Mouse (Mus musculus): ENCODE data around the gene Cluap1. TPM values are rescaled to one million over a fixed set of nuclear protein-coding genes. Genes with fewer than 3 reads are reported as not detected.
"Not testable (repeated sequence)": the region's sequence is repeated elsewhere in the genome, so short reads cannot be mapped to it uniquely, and the experiment has no call there.

The Cluap1 gene
- polyA plus RNA-seq, 1 experiment, result 5.4 TPM

DNA sequence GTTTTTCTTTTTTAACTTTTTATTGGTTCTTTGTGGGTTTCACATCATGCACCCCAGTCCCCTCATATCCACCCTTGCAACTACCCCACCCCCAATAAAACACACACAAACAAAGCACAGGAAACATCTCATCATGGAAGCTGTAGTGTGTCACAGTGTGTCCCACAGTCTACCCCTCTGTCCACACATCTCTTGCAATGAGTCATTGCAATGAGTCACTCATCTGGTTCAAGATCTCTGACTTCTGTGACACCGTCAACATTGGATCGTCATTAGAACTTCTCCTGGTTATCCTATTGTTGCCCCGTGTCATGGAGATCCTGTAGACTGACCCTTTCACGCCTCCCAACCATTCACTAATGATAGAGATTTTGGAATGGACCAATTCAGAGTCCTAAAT lies 26.1 kb downstream of the Cluap1 start:
- no peak for DNase-seq (ENCODE audit: low read depth)

DNA sequence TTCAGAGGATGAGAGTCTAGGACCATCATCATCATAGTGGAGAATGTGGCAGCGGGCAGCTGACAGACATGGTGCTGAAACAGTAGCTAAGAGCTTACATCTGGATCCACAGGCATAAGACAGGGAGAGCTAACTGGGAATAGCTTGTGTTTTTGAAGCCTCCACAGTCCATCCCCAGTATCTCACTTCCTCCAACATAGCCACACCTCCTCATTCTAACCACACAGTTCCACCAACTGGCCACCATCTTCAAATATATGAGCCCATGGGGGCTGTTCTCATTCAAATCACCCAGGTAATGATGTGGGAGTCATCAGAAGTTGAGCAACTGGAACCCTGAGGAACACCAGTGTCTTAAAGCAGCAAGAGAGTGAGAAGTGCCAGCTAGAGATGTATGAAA lies 42.5 kb downstream of the Cluap1 start:
- DNase-seq (ENCODE audit: low read depth), result no peak

DNA sequence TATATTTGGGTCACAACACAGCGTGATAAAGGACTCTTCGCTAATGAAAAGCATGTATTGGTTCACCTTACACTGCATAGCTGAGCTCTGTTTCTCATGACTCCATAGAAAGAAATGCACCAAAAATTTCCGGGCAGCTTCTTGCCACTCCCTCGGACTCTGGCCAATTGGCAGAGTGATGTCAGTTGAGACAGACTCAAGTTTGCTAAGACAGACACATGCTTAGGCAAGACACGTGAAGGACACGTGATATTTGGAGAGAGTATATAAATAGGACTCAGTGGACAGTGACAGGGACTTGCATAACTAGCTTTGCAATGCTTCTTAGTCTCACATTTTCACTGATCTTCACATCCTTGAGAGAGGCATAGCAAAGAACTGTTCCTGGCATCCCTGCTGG lies 47.8 kb downstream of the Cluap1 start:
- peak; percentile 84 for DNase-seq (ENCODE audit: low read depth)

DNA sequence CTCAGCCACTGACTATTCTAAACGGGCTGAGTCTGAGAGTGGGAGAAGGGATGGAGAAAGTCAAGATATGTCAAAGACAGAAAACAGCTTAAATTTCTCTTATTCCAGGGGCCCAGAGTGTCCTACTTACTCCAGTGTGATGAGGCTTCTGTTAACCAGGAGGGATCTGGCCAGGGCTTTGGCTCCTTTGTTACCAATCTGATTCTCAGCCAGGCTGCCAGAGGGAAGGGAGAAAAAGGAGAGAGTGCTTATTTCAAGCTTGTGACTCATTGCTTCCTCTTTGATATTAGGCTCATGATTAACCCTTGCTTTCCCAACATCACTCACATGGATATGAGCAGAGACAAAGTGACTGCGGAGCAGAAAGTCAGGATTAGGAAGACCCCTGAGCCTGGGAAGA lies 50.7 kb downstream of the Cluap1 start:
- no peak for DNase-seq (ENCODE audit: low read depth)

DNA sequence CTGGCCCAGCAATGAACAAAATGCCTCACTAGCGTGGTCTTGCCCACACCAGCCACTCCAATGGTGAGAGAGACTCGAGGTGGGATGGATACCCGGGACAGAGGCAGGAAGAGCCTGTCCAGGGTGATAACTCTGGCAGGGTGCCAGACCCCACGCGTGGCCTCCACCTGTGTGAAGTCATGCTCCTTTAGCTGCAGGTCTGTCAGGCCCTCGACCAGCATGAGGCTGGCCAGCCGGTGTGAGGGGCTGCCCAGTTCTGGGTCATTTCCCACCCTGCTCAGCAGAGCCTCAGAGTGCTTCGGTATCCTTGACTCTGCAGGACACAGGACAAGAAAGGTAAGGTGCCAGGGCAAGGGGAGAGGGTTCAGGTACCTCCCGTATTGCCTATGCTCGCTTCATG lies 56.4 kb downstream of the Cluap1 start:
- DNase-seq (ENCODE audit: low read depth), result no peak

DNA sequence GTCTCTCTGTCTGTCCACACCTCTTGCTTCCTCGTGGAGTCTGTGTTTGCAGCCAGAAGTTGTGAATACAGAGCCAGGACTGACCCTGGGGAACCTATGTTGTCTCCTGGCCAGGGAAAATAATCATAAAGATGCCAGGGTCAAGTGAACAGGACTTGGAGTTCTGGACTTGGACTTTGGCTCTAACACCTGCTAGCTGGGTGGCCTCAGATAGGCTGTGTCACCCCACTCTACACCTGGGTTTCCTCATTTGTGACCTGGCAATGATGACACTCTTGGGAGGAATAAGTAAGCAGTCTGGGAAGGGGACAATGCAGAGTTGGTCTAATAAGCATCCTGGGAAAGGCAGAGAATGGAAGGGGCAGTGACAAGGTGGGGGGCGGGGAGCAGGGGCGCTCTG lies 56.9 kb downstream of the Cluap1 start:
- DNase-seq (ENCODE audit: low read depth), result no peak

DNA sequence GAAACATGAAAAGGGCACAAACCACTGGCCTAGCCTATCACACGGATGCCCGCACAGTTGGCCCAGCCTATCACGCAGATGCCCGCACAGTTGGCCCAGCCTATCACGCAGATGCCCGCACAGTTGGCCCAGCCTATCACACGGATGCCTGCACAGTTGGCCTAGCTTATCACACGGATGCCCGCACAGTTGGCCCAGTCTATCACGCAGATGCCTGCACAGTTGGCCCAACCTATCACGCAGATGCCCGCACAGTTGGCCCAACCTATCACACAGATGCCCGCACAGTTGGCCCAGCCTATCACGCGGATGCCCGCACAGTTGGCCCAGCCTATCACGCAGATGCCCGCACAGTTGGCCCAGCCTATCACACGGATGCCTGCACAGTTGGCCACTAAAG lies 65.9 kb downstream of the Cluap1 start:
- not testable (repeated sequence) for DNase-seq (ENCODE audit: low read depth)

DNA sequence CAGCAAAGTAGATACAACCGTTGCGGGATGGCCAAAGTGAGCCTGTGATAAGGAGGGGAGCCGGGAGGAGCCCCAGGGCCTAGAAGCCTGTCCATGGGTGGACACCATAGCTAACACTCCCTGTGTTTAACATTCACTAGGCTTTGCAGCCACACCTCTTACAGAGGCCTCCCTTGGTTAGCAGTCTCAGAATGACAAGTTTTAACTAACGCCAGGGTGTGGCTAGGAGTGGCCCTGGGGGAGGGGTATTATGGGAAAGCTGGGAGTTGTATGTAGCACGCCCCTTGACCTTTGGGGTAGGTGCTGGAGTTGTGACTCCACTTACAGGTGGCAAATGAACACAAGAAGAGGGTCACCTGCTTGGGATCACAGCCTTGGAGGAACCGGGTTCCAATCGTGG lies 67.1 kb downstream of the Cluap1 start:
- DNase-seq (ENCODE audit: low read depth), result no peak

DNA sequence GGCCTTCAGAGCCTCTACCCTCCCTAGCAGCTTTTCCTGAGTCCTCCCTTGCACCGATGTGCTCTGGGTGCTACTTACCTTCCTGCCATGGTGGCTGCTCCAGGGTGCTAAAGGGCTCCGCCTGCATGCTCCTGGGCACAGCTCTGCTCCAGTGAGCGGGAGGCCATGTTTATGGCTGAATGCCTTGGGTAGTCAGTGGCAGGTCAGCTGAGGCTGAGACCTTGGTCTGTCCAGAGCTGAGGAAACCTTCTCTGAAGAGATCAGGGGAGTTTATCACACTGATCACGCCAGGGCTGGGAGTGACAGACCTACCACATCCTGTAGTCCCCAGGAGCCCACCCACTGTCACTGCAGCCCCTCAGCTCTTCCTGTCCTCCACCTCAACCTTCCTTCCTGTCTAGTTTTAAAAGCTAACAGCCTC lies 67.7 kb downstream of the Cluap1 start, which contains the start of gene Nlrc3:
Gene Nlrc3, minus strand, starts transcription at position 382 of the 421 bp plus-strand sequence.
- DNase-seq (ENCODE audit: low read depth), result no peak

DNA sequence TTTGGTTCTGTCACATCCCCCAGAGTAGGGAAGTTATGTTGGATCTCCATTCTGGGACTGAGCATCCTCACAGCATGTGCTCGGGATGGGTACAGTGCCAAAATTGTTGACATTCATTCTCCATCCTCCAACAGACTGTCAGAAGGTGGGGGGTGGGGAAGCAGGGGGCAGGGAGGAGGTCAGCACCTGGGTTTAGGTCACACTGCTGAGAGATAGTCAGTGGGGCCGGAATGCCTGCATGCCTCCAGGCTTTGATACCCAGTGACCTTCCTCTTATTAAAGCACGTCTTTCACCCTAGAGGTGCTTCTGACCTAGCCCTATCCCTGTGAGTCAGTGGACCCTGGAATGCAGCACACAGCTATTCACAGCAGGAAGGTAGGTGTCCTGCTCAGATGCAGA lies 68.1 kb downstream of the Cluap1 start:
- no peak for DNase-seq (ENCODE audit: low read depth)

DNA sequence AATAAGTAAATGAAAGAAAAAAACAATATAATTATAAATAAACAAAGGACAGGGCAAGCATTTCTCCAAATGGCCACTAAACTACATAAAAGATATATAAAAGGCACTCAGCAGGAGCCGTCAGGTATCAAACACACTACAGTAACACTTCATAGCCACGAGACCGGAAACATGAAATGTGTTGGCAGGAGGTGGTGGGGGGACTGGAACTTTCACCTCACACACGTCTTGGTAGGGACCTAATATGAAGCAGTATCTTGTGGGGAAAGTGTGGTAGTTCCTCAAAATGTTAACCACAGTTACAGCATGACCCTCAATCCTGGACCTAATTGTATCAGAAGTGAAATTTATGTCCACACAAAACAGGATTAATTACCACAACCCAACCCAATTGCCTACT lies 73.6 kb downstream of the Cluap1 start:
- DNase-seq (ENCODE audit: low read depth), result no peak

DNA sequence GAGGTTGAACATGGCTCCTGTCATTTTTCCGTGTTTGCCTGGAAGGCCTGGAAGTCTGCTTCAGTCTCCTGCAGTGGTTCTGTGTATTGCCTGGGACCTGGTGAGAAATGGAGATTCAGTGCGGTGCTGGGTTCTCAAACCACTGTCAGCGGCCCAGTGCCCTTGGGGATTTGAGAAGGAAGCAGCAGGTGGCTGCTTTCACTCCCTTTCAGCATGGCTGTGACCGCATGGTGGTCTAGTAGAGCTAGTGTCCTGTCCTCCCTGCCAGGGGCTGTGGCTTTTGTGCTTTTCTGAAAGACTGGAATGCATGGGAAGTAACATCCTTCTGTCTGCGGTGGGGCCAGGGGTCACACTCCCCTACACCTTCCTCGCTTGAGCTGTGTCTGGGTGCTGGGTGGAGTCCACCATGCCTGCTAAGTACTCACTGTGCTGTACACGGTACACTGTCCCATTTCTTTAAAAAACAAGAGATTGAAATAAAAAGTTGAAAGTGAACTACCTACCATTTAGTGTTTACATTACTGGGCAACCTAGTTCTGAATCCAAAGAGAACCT lies 74.6 kb downstream of the Cluap1 start:
- DNase-seq (ENCODE audit: low read depth), result no peak

DNA sequence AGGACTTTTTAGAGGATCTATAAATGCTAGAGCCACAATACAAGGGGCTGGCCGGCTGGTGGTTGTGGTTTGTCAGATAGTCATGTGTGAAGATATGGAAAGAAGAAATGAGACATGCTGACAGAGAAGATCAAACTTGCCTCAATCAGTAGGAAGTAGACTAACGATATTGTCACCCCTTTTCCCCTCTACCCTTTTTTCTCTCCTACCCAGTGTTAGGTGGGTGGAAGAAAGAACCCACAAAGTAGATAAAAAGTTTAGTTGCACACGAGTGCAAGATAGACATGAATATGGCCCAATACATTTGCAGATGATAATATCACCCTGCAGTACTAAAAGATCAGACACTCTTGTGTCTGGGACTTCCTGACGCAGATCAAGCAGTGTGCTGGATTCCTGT lies 79.8 kb downstream of the Cluap1 start:
- no peak for DNase-seq (ENCODE audit: low read depth)

Other genes with a start within 250 kb of the Cluap1 start
- 0.14 and 0.24 TPM in 2 replicates for gene Mefv, start 190.7 kb upstream of the Cluap1 start, polyA plus RNA-seq (2012; rRNA removed)
- 9.7 and 10.2 TPM in 2 replicates for gene Zfp263, start 164.7 kb upstream of the Cluap1 start, polyA plus RNA-seq (2012; rRNA removed)
- gene Olfr15, start 77.9 kb upstream of the Cluap1 start, polyA plus RNA-seq (2012; rRNA removed), result not detected in 2 replicates
- 1.7 and 2.0 TPM in 2 replicates for gene Zfp174, start 61.5 kb upstream of the Cluap1 start, polyA plus RNA-seq (2012; rRNA removed)
- gene Naa60, start 36.4 kb upstream of the Cluap1 start, polyA plus RNA-seq (2012; rRNA removed), result 64.2 and 69.8 TPM in 2 replicates
- 2.5 and 3.0 TPM in 2 replicates for gene Zfp597, start 24.2 kb upstream of the Cluap1 start, polyA plus RNA-seq (2012; rRNA removed)
- 0.16 and 0.25 TPM in 2 replicates for gene Gm20695, start 24.2 kb upstream of the Cluap1 start, polyA plus RNA-seq (2012; rRNA removed)
- 13.5 and 16.2 TPM in 2 replicates for gene 1700037C18Rik, start 112 bp upstream of the Cluap1 start, polyA plus RNA-seq (2012; rRNA removed)
- 0.86 and 1.6 TPM in 2 replicates for gene Nlrc3, start 67.8 kb downstream of the Cluap1 start, polyA plus RNA-seq (2012; rRNA removed)
- 17.5 and 18.2 TPM in 2 replicates for gene Slx4, start 95.0 kb downstream of the Cluap1 start, polyA plus RNA-seq (2012; rRNA removed)
- gene Dnase1, start 128.1 kb downstream of the Cluap1 start, polyA plus RNA-seq (2012; rRNA removed), result 0.27 and 0.38 TPM in 2 replicates
- 90.6 and 105 TPM in 2 replicates for gene Trap1, start 169.0 kb downstream of the Cluap1 start, polyA plus RNA-seq (2012; rRNA removed)